Mouse (Mus musculus): ENCODE measurements around the gene Nmrk2. TPM values are rescaled to one million over a fixed set of nuclear protein-coding genes. Genes with fewer than 3 reads are reported as not detected.
"Not testable (repeated sequence)": the region's sequence is repeated elsewhere in the genome, so short reads cannot be mapped to it uniquely, and the experiment has no call there.

Nmrk2 gene
- polyA plus RNA-seq (2012; rRNA removed) = not detected in 2 replicates

- DNase-seq (ENCODE audit: low read depth) = no peak
Measured at GRCm38 (mm10) chr10:81201807-81202758, at the start of gene Nmrk2. Nmrk2 (minus strand) TSS chr10:81202051.

- DNase-seq (ENCODE audit: low read depth) = no peak
Measured at GRCm38 (mm10) chr10:81249442-81249841, 47.6 kb upstream of the Nmrk2 start.

- no peak for DNase-seq (ENCODE audit: low read depth)
Measured at GRCm38 (mm10) chr10:81247804-81248203, 46.0 kb upstream of the Nmrk2 start.

- no peak for DNase-seq (ENCODE audit: low read depth)
Measured at GRCm38 (mm10) chr10:81245166-81245565, 43.3 kb upstream of the Nmrk2 start.

GRCm38 (mm10) chr10:81244595-81244994 lies 42.7 kb upstream of the Nmrk2 start:
- no peak for DNase-seq (ENCODE audit: low read depth)

GRCm38 (mm10) chr10:81244146-81244545 lies 42.3 kb upstream of the Nmrk2 start:
- no peak for DNase-seq (ENCODE audit: low read depth)

GRCm38 (mm10) chr10:81242021-81242420 lies 40.2 kb upstream of the Nmrk2 start:
- DNase-seq (ENCODE audit: low read depth) = no peak

GRCm38 (mm10) chr10:81240876-81241275 lies 39.0 kb upstream of the Nmrk2 start:
- no peak for DNase-seq (ENCODE audit: low read depth)

- no peak for DNase-seq (ENCODE audit: low read depth)
Measured at GRCm38 (mm10) chr10:81238618-81239017, 36.8 kb upstream of the Nmrk2 start.

- no peak for DNase-seq (ENCODE audit: low read depth)
Measured at GRCm38 (mm10) chr10:81236471-81237268, 34.8 kb upstream of the Nmrk2 start.

- DNase-seq (ENCODE audit: low read depth) = no peak
Measured at GRCm38 (mm10) chr10:81234206-81234605, 32.4 kb upstream of the Nmrk2 start.

- DNase-seq (ENCODE audit: low read depth) = no peak
Measured at GRCm38 (mm10) chr10:81233226-81233585, 31.4 kb upstream of the Nmrk2 start.

- DNase-seq (ENCODE audit: low read depth) = no peak
Measured at GRCm38 (mm10) chr10:81232580-81233225, 30.9 kb upstream of the Nmrk2 start, which contains the start of gene Zfr2. Zfr2 (plus strand) TSS chr10:81233155.

- no peak for DNase-seq (ENCODE audit: low read depth)
Measured at GRCm38 (mm10) chr10:81231436-81231835, 29.6 kb upstream of the Nmrk2 start.

GRCm38 (mm10) chr10:81230438-81231332 lies 28.8 kb upstream of the Nmrk2 start, which contains the start of gene Atcay:
Atcay (minus strand) TSS chr10:81230833.
- no peak for DNase-seq (ENCODE audit: low read depth)

GRCm38 (mm10) chr10:81229735-81230437 lies 28.0 kb upstream of the Nmrk2 start:
- no peak for DNase-seq (ENCODE audit: low read depth)

- not testable (repeated sequence) for DNase-seq (ENCODE audit: low read depth)
Measured at GRCm38 (mm10) chr10:81223731-81224130, 21.9 kb upstream of the Nmrk2 start.

GRCm38 (mm10) chr10:81221402-81222015 lies 19.7 kb upstream of the Nmrk2 start:
- DNase-seq (ENCODE audit: low read depth) = no peak

GRCm38 (mm10) chr10:81217964-81218363 lies 16.1 kb upstream of the Nmrk2 start:
- DNase-seq (ENCODE audit: low read depth) = no peak

GRCm38 (mm10) chr10:81217267-81217666 lies 15.4 kb upstream of the Nmrk2 start:
- DNase-seq (ENCODE audit: low read depth) = not testable (repeated sequence)

All from gonadal fat pad, adult 2 months (tissue).